Mouse (Mus musculus) spleen, postnatal 0 days (tissue): ENCODE results near the gene Map7. TPM values are rescaled to one million over a fixed set of nuclear protein-coding genes. Genes with fewer than 3 reads are reported as not detected.

Experiments
- polyA plus RNA-seq: library from polyadenylated mRNA; unstranded; fragments of >200 nt; fragmentation: Nextera tagmentation; extraction: Ambion mirVana; gene quantifications from 2 replicates; pipeline ENCODE4 v1.2.1, GENCODE M21; 2015

The Map7 gene
- polyA plus RNA-seq = 4.2 and 4.8 TPM in 2 replicates

GRCm38 (mm10) chr10:20148130-20148772, at the start of gene Map7:
Map7 (plus strand) TSS chr10:20148471.

GRCm38 (mm10) chr10:20311918-20312735, 163.9 kb downstream of the Map7 start, which contains the start of gene Bclaf1:
Bclaf1 (plus strand) TSS chr10:20312469.

Other genes with a start within 250 kb of the Map7 start
- gene Pex7, start 240.8 kb upstream of the Map7 start, polyA plus RNA-seq = 29.1 and 30.0 TPM in 2 replicates
- gene Map3k5, start 214.0 kb upstream of the Map7 start, polyA plus RNA-seq = 2.4 and 3.1 TPM in 2 replicates
- gene Bclaf1, start 164.0 kb downstream of the Map7 start, polyA plus RNA-seq = 78.5 and 79.7 TPM in 2 replicates
- gene Mtfr2, start 199.3 kb downstream of the Map7 start, polyA plus RNA-seq = 4.1 and 4.3 TPM in 2 replicates